Mouse (Mus musculus): ENCODE data around the gene Tmem94. TPM values are rescaled to one million over a fixed set of nuclear protein-coding genes. Genes with fewer than 3 reads are reported as not detected.

Gene Tmem94
- polyA plus RNA-seq, 1 experiment from 2014 or later = 20.9 TPM

DNA sequence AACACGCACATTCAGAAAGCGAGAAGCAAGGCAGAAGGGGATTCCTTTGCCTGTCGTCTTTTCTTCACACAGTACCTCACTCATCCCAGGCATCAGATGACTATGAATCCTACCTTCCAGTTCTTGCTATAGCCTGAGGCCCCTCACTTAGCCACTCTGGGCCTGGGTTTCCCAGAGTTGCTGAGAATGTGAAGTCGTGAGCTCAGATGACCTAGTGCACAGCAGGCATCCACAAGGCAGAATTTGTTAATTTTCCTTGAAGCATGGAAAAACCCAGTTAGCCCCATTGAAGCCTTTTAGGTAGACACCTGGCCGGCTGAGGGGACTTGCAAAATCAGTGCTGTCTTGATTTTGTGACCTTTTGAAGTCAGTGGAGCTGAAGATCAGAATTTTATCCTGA is 61.3 kb downstream of the Tmem94 start:
- DNase-seq (no peak), ATAC-seq (ENCODE audit: low FRiP score, low TSS enrichment) (no peak)
- peaks cover 15% of the 10 kb centered on the region for H3K36me3 ChIP-seq (ENCODE audit: control insufficient read depth, insufficient read depth, low read length)
- H3K27ac ChIP-seq (replicated peaks; ENCODE audit: low read depth, low read length) = no peak overlapping the region
- WGBS = 42% methylated on average over 5 of the region's 5 CpGs
- H3K4me3 ChIP-seq (replicated peaks; ENCODE audit: low read depth, low read length) = no peak overlapping the region
- peaks cover 35% of the 10 kb centered on the region for H3K27me3 ChIP-seq (ENCODE audit: control insufficient read depth, insufficient read depth, low read length)
- no peaks in the 10 kb centered on the region for H3K9me3 ChIP-seq (ENCODE audit: control insufficient read depth, low read length)
- peaks cover 11% of the 10 kb centered on the region for H3K4me1 ChIP-seq (ENCODE audit: control insufficient read depth, insufficient read depth, low read length)
- no peak overlapping the region for H3K4me2 ChIP-seq (ENCODE audit: low read length)
- no peak overlapping the region for H3K9ac ChIP-seq (replicated peaks; ENCODE audit: low read length)

DNA sequence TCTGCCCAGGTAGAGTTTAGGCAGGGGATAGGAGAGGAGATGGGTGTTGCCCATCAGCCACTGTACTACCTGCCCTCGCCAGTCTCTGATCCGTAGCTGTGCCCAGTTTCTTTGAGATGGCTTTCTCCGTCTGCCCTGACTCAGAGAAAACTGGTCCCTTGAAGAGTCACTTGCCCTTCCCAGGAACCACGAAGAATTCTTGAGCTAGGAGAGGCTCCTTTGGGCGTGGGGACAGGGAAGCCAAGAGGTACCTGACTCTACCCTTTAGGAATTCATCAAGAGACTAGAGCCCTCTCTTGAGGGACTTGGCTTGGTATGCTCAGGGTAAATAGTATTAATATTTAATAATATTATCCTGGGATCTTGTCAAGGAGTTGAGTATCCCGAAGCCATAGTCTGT is 62.4 kb downstream of the Tmem94 start:
- Histone ChIP-seq H3K27ac (replicated peaks; ENCODE audit: low read depth, low read length) (no peak overlapping the region), H3K9me3 (ENCODE audit: control insufficient read depth, low read length) (no peaks in the 10 kb centered on the region), H3K4me2 (ENCODE audit: low read length) (no peak overlapping the region), H3K9ac (replicated peaks; ENCODE audit: low read length) (no peak overlapping the region), H3K36me3 (ENCODE audit: control insufficient read depth, insufficient read depth, low read length) (peaks cover 4% of the 10 kb centered on the region), H3K27me3 (ENCODE audit: control insufficient read depth, insufficient read depth, low read length) (peaks cover 38% of the 10 kb centered on the region), H3K4me3 (replicated peaks; ENCODE audit: low read depth, low read length) (no peak overlapping the region), H3K4me1 (ENCODE audit: control insufficient read depth, insufficient read depth, low read length) (peaks cover 11% of the 10 kb centered on the region)
- no peak for DNase-seq
- no peak for ATAC-seq (ENCODE audit: low FRiP score, low TSS enrichment)
- 90% methylated on average over 6 of the region's 6 CpGs for WGBS

DNA sequence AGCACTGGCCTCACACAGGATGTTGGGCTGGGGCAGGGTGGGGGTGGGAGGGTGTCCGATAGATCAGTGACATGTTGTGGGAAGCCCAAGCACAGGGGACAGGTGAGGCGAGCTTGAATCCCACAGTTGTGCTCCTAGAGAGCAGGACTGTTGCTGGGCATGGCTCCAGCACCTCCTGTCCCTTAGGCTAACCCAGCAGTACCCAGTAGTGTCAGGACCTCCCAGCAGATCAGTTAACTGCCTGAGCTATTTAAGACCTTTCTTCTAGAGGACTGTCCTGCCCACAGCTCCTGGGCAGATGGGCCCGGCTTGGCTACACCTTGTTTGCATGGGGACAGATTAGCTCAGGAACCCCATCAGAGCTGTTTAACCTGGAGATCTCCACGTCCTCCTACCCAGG is 63.8 kb downstream of the Tmem94 start:
- Histone ChIP-seq H3K36me3 (ENCODE audit: control insufficient read depth, insufficient read depth, low read length) (no peaks in the 10 kb centered on the region), H3K9ac (replicated peaks; ENCODE audit: low read length) (no peak overlapping the region), H3K4me3 (replicated peaks; ENCODE audit: low read depth, low read length) (no peak overlapping the region), H3K4me2 (ENCODE audit: low read length) (no peak overlapping the region), H3K4me1 (ENCODE audit: control insufficient read depth, insufficient read depth, low read length) (peaks cover 5% of the 10 kb centered on the region), H3K27me3 (ENCODE audit: control insufficient read depth, insufficient read depth, low read length) (peaks cover 33% of the 10 kb centered on the region), H3K27ac (replicated peaks; ENCODE audit: low read depth, low read length) (no peak overlapping the region), H3K9me3 (ENCODE audit: control insufficient read depth, low read length) (no peaks in the 10 kb centered on the region)
- WGBS = 76% methylated on average over 4 of the region's 4 CpGs
- ATAC-seq (ENCODE audit: low FRiP score, low TSS enrichment) (no peak), DNase-seq (no peak)

GRCm38 (mm10) chr11:115830550-115831325 is 65.5 kb downstream of the Tmem94 start:
- Histone ChIP-seq H3K9me3 (ENCODE audit: control insufficient read depth, low read length) (no peaks in the 10 kb centered on the region), H3K27me3 (ENCODE audit: control insufficient read depth, insufficient read depth, low read length) (peaks cover 16% of the 10 kb centered on the region; the same call in 1 of the 2 replicates), H3K27ac (replicated peaks; ENCODE audit: low read depth, low read length) (no peak overlapping the region), H3K9ac (replicated peaks; ENCODE audit: low read length) (no peak overlapping the region), H3K4me2 (ENCODE audit: low read length) (no peak overlapping the region), H3K36me3 (ENCODE audit: control insufficient read depth, insufficient read depth, low read length) (no peaks in the 10 kb centered on the region), H3K4me1 (ENCODE audit: control insufficient read depth, insufficient read depth, low read length) (no peaks in the 10 kb centered on the region), H3K4me3 (replicated peaks; ENCODE audit: low read depth, low read length) (no peak overlapping the region)
- 17% methylated on average over 25 of the region's 25 CpGs for WGBS
- DNase-seq = no peak
- ATAC-seq (ENCODE audit: low FRiP score, low TSS enrichment) = no peak

- WGBS = 69% methylated on average over 3 of the region's 3 CpGs
- H3K4me1 ChIP-seq (ENCODE audit: control insufficient read depth, insufficient read depth, low read length) = no peaks in the 10 kb centered on the region
- no peaks in the 10 kb centered on the region for H3K36me3 ChIP-seq (ENCODE audit: control insufficient read depth, insufficient read depth, low read length)
- no peak overlapping the region for H3K4me2 ChIP-seq (ENCODE audit: low read length)
- H3K9me3 ChIP-seq (ENCODE audit: control insufficient read depth, low read length) = no peaks in the 10 kb centered on the region
- no peak for DNase-seq
- peaks cover 12% of the 10 kb centered on the region; the same call in 1 of the 2 replicates for H3K27me3 ChIP-seq (ENCODE audit: control insufficient read depth, insufficient read depth, low read length)
- H3K27ac ChIP-seq (replicated peaks; ENCODE audit: low read depth, low read length) = no peak overlapping the region
- H3K4me3 ChIP-seq (replicated peaks; ENCODE audit: low read depth, low read length) = no peak overlapping the region
- no peak overlapping the region for H3K9ac ChIP-seq (replicated peaks; ENCODE audit: low read length)
- no peak for ATAC-seq (ENCODE audit: low FRiP score, low TSS enrichment)
These were observed 66.3 kb downstream of the Tmem94 start for GRCm38 (mm10) chr11:115831518-115831917.

DNA sequence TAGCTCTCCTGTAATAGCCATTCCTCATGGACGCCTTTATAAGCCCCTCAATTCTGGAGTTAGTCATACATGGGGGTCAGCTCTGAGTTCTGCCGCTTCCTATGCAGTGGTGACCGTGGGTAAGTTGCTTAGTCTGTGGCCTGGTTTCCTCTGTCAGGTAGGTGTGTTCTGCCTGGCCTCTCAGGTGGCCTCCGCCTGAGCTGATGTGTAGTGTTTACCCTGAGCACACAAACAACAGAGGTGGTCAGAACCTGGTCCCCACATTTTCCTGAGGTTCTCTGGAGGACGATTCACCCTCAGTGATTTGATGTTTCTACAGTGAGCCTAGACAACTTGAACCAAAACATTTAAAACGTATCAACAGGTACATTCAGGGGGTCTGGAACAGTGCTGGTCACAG is 66.8 kb downstream of the Tmem94 start:
- DNase-seq = no peak
- ATAC-seq (ENCODE audit: low FRiP score, low TSS enrichment) = no peak
- 66% methylated on average over 6 of the region's 6 CpGs for WGBS

GRCm38 (mm10) chr11:115832523-115832922 is 67.3 kb downstream of the Tmem94 start:
- H3K9me3 ChIP-seq (ENCODE audit: control insufficient read depth, low read length) = no peaks in the 10 kb centered on the region
- no peak for DNase-seq
- H3K4me2 ChIP-seq (ENCODE audit: low read length) = no peak overlapping the region
- H3K36me3 ChIP-seq (ENCODE audit: control insufficient read depth, insufficient read depth, low read length) = no peaks in the 10 kb centered on the region
- H3K9ac ChIP-seq (replicated peaks; ENCODE audit: low read length) = no peak overlapping the region
- 6% methylated on average over 8 of the region's 8 CpGs for WGBS
- H3K4me3 ChIP-seq (replicated peaks; ENCODE audit: low read depth, low read length) = no peak overlapping the region
- H3K27ac ChIP-seq (replicated peaks; ENCODE audit: low read depth, low read length) = no peak overlapping the region
- peaks cover 12% of the 10 kb centered on the region; the same call in 1 of the 2 replicates for H3K27me3 ChIP-seq (ENCODE audit: control insufficient read depth, insufficient read depth, low read length)
- no peak for ATAC-seq (ENCODE audit: low FRiP score, low TSS enrichment)
- H3K4me1 ChIP-seq (ENCODE audit: control insufficient read depth, insufficient read depth, low read length) = no peaks in the 10 kb centered on the region

More for the DNA sequence above, 66.8 kb downstream of the Tmem94 start:
- H3K4me3 ChIP-seq (replicated peaks; ENCODE audit: low read depth, low read length) = no peak overlapping the region
- no peaks in the 10 kb centered on the region for H3K4me1 ChIP-seq (ENCODE audit: control insufficient read depth, insufficient read depth, low read length)
- H3K27ac ChIP-seq (replicated peaks; ENCODE audit: low read depth, low read length) = no peak overlapping the region
- H3K36me3 ChIP-seq (ENCODE audit: control insufficient read depth, insufficient read depth, low read length) = no peaks in the 10 kb centered on the region
- no peak overlapping the region for H3K4me2 ChIP-seq (ENCODE audit: low read length)
- H3K27me3 ChIP-seq (ENCODE audit: control insufficient read depth, insufficient read depth, low read length) = peaks cover 12% of the 10 kb centered on the region; the same call in 1 of the 2 replicates
- H3K9ac ChIP-seq (replicated peaks; ENCODE audit: low read length) = no peak overlapping the region
- no peaks in the 10 kb centered on the region for H3K9me3 ChIP-seq (ENCODE audit: control insufficient read depth, low read length)

- Histone ChIP-seq H3K9me3 (ENCODE audit: control insufficient read depth, low read length) (no peaks in the 10 kb centered on the region), H3K4me3 (replicated peaks; ENCODE audit: low read depth, low read length) (no peak overlapping the region), H3K4me1 (ENCODE audit: control insufficient read depth, insufficient read depth, low read length) (no peaks in the 10 kb centered on the region), H3K27me3 (ENCODE audit: control insufficient read depth, insufficient read depth, low read length) (peaks cover 12% of the 10 kb centered on the region; the same call in 1 of the 2 replicates), H3K9ac (replicated peaks; ENCODE audit: low read length) (no peak overlapping the region), H3K27ac (replicated peaks; ENCODE audit: low read depth, low read length) (no peak overlapping the region), H3K36me3 (ENCODE audit: control insufficient read depth, insufficient read depth, low read length) (no peaks in the 10 kb centered on the region), H3K4me2 (ENCODE audit: low read length) (no peak overlapping the region)
- 25% methylated on average over 8 of the region's 8 CpGs for WGBS
- DNase-seq (no peak), ATAC-seq (ENCODE audit: low FRiP score, low TSS enrichment) (no peak)
These were observed 67.8 kb downstream of the Tmem94 start for GRCm38 (mm10) chr11:115833021-115833513.

DNA sequence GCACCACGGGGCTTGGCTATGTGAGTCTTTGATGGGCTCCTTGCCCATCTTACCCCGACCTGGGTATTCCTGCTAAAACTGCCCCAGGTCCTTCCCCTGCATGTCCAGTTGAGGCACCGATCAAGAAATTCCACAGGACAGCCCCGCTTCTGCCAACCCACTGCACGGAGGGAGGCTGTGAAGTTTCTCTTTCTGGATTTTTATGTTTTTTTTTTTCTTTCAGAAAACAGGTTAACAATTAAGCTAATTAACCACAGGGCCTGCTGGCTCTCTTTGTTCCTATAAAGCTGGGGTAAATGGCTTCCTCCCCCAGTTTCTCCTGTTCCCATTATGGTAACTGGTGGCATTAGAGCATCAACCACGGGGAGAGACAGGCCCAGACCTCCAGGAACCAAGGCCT is 68.8 kb downstream of the Tmem94 start:
- H3K4me1 ChIP-seq (ENCODE audit: control insufficient read depth, insufficient read depth, low read length) = no peaks in the 10 kb centered on the region
- H3K9me3 ChIP-seq (ENCODE audit: control insufficient read depth, low read length) = no peaks in the 10 kb centered on the region
- ATAC-seq (ENCODE audit: low FRiP score, low TSS enrichment) (no peak), DNase-seq (no peak)
- WGBS = 74% methylated on average over 6 of the region's 6 CpGs
- H3K36me3 ChIP-seq (ENCODE audit: control insufficient read depth, insufficient read depth, low read length) = no peaks in the 10 kb centered on the region
- no peak overlapping the region for H3K4me2 ChIP-seq (ENCODE audit: low read length)
- no peak overlapping the region for H3K9ac ChIP-seq (replicated peaks; ENCODE audit: low read length)
- no peak overlapping the region for H3K27ac ChIP-seq (replicated peaks; ENCODE audit: low read depth, low read length)
- no peak overlapping the region for H3K4me3 ChIP-seq (replicated peaks; ENCODE audit: low read depth, low read length)
- H3K27me3 ChIP-seq (ENCODE audit: control insufficient read depth, insufficient read depth, low read length) = peaks cover 12% of the 10 kb centered on the region; the same call in 1 of the 2 replicates
